Comparison of ENCODE assay signal across 11 mouse cellular contexts in the genomic region with DNA sequence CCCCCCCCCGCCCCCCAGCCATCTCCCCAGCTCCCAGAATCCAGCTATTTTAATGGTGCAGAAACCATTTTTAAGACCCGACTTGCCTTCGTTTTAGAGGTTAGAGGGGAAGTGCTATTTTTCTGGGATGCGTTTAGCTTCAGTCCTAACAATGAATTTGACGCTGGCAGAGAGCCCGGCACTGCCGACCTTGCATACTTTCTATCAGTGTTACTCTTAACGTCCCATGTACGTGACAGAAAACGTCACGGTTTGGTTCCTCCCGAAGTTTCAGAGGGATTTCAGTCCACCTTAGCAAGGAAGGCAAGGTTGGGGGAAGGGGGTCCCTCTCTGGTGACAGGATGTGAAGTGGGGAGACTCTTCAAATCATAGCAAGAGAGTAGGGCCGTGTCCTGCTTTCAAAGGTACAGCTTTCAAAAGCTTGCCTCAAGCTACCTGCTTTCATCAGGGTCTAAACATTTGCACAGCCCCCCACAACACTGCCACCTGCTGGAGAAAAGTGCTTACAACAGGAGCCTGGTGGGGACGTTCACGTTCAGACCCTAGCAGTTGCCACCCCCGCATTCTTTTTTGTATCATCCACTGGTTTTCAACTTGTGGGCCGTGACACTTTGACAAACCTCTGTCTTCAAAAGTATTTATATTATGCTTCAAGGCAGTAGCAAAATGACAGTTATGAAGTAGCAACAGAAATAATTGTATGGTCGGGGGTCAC.
DNase-seq lines count a peak whose midpoint lies in the region; ATAC-seq lines count a peak whose summit lies in the region.
"Had no signal": no experiment of that assay in that cellular context is flagged by ENCODE, and none has a peak within 500 bp of the region (broad histone marks: within the 10 kb centered on the region; RNA-seq: fewer than 3 reads in every experiment).

No protein-coding gene starts in this region.

- DNase-seq in heart, adult 11 months = peak; percentile 39
- DNase-seq in heart, adult 8-10 months (ENCODE audit: low spot score) = no peak
- DNase-seq in midbrain, embryonic 11.5 days (ENCODE audit: low spot score, missing footprints) = peak; percentile 76
- no peak for DNase-seq in midbrain, embryonic 14.5 days
- peak; percentile 54 for DNase-seq in adrenal gland, postnatal 10 days
- DNase-seq in testis, postnatal 10 days (ENCODE audit: low spot score) = peak; percentile 45
- DNase-seq in urinary bladder, postnatal 36 days (ENCODE audit: low spot score in 2 of 2) = no peak

- H3K27ac ChIP-seq in midbrain, embryonic 11.5 days (ENCODE audit: low read depth, low read length) = no peak overlapping the region
- no peak overlapping the region for H3K27ac ChIP-seq in midbrain, embryonic 14.5 days (replicated peaks; ENCODE audit: low read depth, low read length)
- no peak overlapping the region for H3K27ac ChIP-seq in hindbrain, embryonic 13.5 days
- H3K27ac ChIP-seq: embryonic facial prominence, embryonic 15.5 days; heart, embryonic 13.5 days; neural tube, embryonic 13.5 days had no signal

- ATAC-seq in midbrain, embryonic 11.5 days (ENCODE audit: low FRiP score) = no peak
- ATAC-seq in midbrain, embryonic 14.5 days (ENCODE audit: low FRiP score, low TSS enrichment) = no peak
- ATAC-seq in hindbrain, embryonic 13.5 days (ENCODE audit: low FRiP score) = no peak

- no peaks in the 10 kb centered on the region for H3K4me1 ChIP-seq in midbrain, embryonic 11.5 days (ENCODE audit: control insufficient read depth, insufficient read depth, low read length)
- H3K4me1 ChIP-seq in midbrain, embryonic 14.5 days (ENCODE audit: control insufficient read depth, insufficient read depth, low read length) = no peaks in the 10 kb centered on the region
- no peaks in the 10 kb centered on the region for H3K4me1 ChIP-seq in hindbrain, embryonic 13.5 days (replicated peaks)
- H3K4me1 ChIP-seq: embryonic facial prominence, embryonic 15.5 days; heart, embryonic 13.5 days; neural tube, embryonic 13.5 days had no signal

- no peak overlapping the region for H3K9ac ChIP-seq in midbrain, embryonic 11.5 days (ENCODE audit: low read length)
- H3K9ac ChIP-seq in midbrain, embryonic 14.5 days (replicated peaks; ENCODE audit: low read length) = no peak overlapping the region
- H3K9ac ChIP-seq in hindbrain, embryonic 13.5 days = no peak overlapping the region
- H3K9ac ChIP-seq: embryonic facial prominence, embryonic 15.5 days; heart, embryonic 13.5 days; neural tube, embryonic 13.5 days had no signal

- H3K9me3 ChIP-seq in midbrain, embryonic 11.5 days (ENCODE audit: control insufficient read depth, low read length) = 0 out of 2 replicates have a peak, but pooled peaks cover 3% of the 10 kb centered on the region
- H3K9me3 ChIP-seq in midbrain, embryonic 14.5 days (ENCODE audit: control insufficient read depth, low read length) = no peaks in the 10 kb centered on the region
- H3K9me3 ChIP-seq in hindbrain, embryonic 13.5 days = no peaks in the 10 kb centered on the region
- H3K9me3 ChIP-seq: embryonic facial prominence, embryonic 15.5 days; heart, embryonic 13.5 days; neural tube, embryonic 13.5 days had no signal

- no peak overlapping the region for H3K4me3 ChIP-seq in midbrain, embryonic 11.5 days (ENCODE audit: low read depth, low read length)
- H3K4me3 ChIP-seq in midbrain, embryonic 14.5 days (replicated peaks; ENCODE audit: low read depth, low read length) = no peak overlapping the region
- no peak overlapping the region for H3K4me3 ChIP-seq in hindbrain, embryonic 13.5 days
- H3K4me3 ChIP-seq: embryonic facial prominence, embryonic 15.5 days; heart, embryonic 13.5 days; neural tube, embryonic 13.5 days had no signal

- no peak overlapping the region for H3K4me2 ChIP-seq in midbrain, embryonic 11.5 days
- no peak overlapping the region for H3K4me2 ChIP-seq in midbrain, embryonic 14.5 days (ENCODE audit: low read length)
- H3K4me2 ChIP-seq in hindbrain, embryonic 13.5 days = no peak overlapping the region
- H3K4me2 ChIP-seq: embryonic facial prominence, embryonic 15.5 days; heart, embryonic 13.5 days; neural tube, embryonic 13.5 days had no signal

- no peaks in the 10 kb centered on the region for H3K27me3 ChIP-seq in midbrain, embryonic 11.5 days (ENCODE audit: control insufficient read depth, insufficient read depth, low read length)
- H3K27me3 ChIP-seq in midbrain, embryonic 14.5 days (ENCODE audit: control insufficient read depth, insufficient read depth, low read length) = no peaks in the 10 kb centered on the region
- H3K27me3 ChIP-seq in hindbrain, embryonic 13.5 days = no peaks in the 10 kb centered on the region
- H3K27me3 ChIP-seq: embryonic facial prominence, embryonic 15.5 days; heart, embryonic 13.5 days; neural tube, embryonic 13.5 days had no signal

- no peaks in the 10 kb centered on the region for H3K36me3 ChIP-seq in midbrain, embryonic 11.5 days (ENCODE audit: control insufficient read depth, insufficient read depth, low read length)
- no peaks in the 10 kb centered on the region for H3K36me3 ChIP-seq in midbrain, embryonic 14.5 days (ENCODE audit: control insufficient read depth, insufficient read depth, low read length)
- no peaks in the 10 kb centered on the region for H3K36me3 ChIP-seq in hindbrain, embryonic 13.5 days
- H3K36me3 ChIP-seq: embryonic facial prominence, embryonic 15.5 days; heart, embryonic 13.5 days; neural tube, embryonic 13.5 days had no signal

- 95% methylated on average over 18 of the region's 18 CpGs for WGBS in midbrain, embryonic 11.5 days
- WGBS in midbrain, embryonic 14.5 days = 96% methylated on average over 18 of the region's 18 CpGs
- WGBS in hindbrain, embryonic 13.5 days = 95% methylated on average over 18 of the region's 18 CpGs

Comparison
In these comparisons a context has a peak if more than half of its experiments do, and no peak if none do; other contexts are left out.
1. DNase-seq: peak in heart, adult 11 months (single experiment), midbrain, embryonic 11.5 days (single experiment), adrenal gland, postnatal 10 days (single experiment) and testis, postnatal 10 days (single experiment); none in heart, adult 8-10 months (single experiment), midbrain, embryonic 14.5 days (single experiment) and urinary bladder, postnatal 36 days (0 of 2).